Mouse (Mus musculus): ENCODE data around the gene Tdgf1. TPM values are rescaled to one million over a fixed set of nuclear protein-coding genes. Genes with fewer than 3 reads are reported as not detected.

The Tdgf1 gene
- total RNA-seq, 1 experiment: 904 TPM

DNA sequence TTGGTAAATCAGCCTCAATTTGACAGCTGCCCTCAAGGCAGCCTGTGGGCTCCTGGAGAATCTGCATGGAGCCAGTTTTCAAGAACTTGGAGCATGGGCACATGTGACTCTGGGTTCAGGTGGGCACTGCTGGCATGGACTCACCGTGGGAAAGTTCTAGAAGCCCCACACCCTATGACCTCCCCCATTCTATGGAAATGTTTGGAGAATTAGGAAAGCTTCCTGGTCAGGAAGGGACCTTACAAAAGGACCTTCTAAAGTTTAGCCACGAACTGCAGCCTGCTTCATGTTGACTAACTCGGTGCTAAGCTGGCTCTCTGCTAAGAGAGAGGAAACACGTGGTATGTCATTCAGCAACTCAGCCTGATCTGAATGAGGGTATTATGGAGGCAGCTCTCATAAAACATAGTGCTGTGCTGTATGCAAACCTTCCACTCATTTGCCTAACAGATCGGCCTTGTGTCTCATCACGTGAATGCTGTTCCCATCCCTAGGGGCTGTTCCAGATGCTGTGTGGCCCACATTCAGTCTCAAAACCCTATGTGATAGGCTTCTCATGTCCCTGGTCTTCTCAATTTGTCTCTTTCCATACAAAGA is 36.5 kb downstream of the Tdgf1 start:
- H3K36me3 ChIP-seq (ENCODE audit: control insufficient read depth, insufficient read depth, low read length, poor library complexity, severe bottlenecking): no peaks in the 10 kb centered on the region
- no peak for DNase-seq (ENCODE audit: low read depth, low spot score)
- H3K4me3 ChIP-seq (ENCODE audit: insufficient read depth in 1 of 2, low read depth in 1 of 2, low read length in 2 of 2, poor library complexity in 1 of 2, severe bottlenecking in 1 of 2): no peak overlapping the region
- no peak overlapping the region for H3K27ac ChIP-seq (ENCODE audit: insufficient read depth, low read depth, low read length, poor library complexity, severe bottlenecking)
- H3K9ac ChIP-seq (ENCODE audit: insufficient read depth, low read depth, low read length, poor library complexity, severe bottlenecking): no peak overlapping the region
- no peaks in the 10 kb centered on the region; the same call in 1 of the 2 replicates for H3K9me3 ChIP-seq (ENCODE audit: control insufficient read depth, insufficient read depth, low read depth, low read length)
- no peaks in the 10 kb centered on the region; a peak in 1 of 4 replicates for H3K4me1 ChIP-seq (ENCODE audit: control insufficient read depth in 2 of 2, insufficient read depth in 2 of 2, low read length in 2 of 2, poor library complexity in 1 of 2)
- in situ Hi-C loops (cut with MboI; ENCODE audit: low sequenced_read_pairs in 2 of 2, unreplicated experiment in 2 of 2): no loop called here
- TF ChIP-seq MAFK (IDR thresholded peaks at IDR 0.05; ENCODE audit: insufficient read depth, low read depth, low read length) (no peak), ZNF384 (IDR thresholded peaks at IDR 0.05; ENCODE audit: low read depth, low read length) (no peak)

DNA sequence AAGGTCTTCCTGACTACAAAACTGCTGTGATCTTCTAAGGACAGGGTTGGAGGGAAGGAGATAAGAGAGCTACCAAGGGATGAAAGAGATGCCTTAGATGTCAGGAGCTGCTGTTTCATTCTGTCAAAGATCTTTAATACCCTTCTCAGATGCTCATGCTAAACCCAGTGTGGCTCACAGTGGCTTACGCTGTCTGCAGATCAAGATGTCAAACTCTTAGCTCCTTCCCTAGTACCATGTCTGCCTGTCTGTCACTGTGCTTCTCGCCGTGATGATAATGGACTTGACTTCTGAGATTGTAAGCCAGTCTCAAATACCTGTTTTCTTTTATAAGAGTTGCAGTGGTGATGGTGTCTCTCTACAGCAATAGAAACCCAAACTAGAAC is 37.3 kb downstream of the Tdgf1 start:
- no peak overlapping the region for H3K9ac ChIP-seq (ENCODE audit: insufficient read depth, low read depth, low read length, poor library complexity, severe bottlenecking)
- DNase-seq (ENCODE audit: low read depth, low spot score): no peak
- H3K36me3 ChIP-seq (ENCODE audit: control insufficient read depth, insufficient read depth, low read length, poor library complexity, severe bottlenecking): no peaks in the 10 kb centered on the region
- H3K27ac ChIP-seq (ENCODE audit: insufficient read depth, low read depth, low read length, poor library complexity, severe bottlenecking): no peak overlapping the region
- H3K4me3 ChIP-seq (ENCODE audit: insufficient read depth in 1 of 2, low read depth in 1 of 2, low read length in 2 of 2, poor library complexity in 1 of 2, severe bottlenecking in 1 of 2): no peak overlapping the region
- no peaks in the 10 kb centered on the region for H3K4me1 ChIP-seq (ENCODE audit: control insufficient read depth in 2 of 2, insufficient read depth in 2 of 2, low read length in 2 of 2, poor library complexity in 1 of 2)
- TF ChIP-seq ZNF384 (IDR thresholded peaks at IDR 0.05; ENCODE audit: low read depth, low read length): no peak
- TF ChIP-seq ZC3H11A (IDR thresholded peaks at IDR 0.05; ENCODE audit: borderline replicate concordance, low read depth, low read length): no peak
- no peak for TF ChIP-seq CHD2 (IDR thresholded peaks at IDR 0.05; ENCODE audit: low read depth, low read length)
- no peak for TF ChIP-seq HCFC1 (IDR thresholded peaks at IDR 0.05; ENCODE audit: borderline replicate concordance, insufficient read depth, low read length)
- no peak for TF ChIP-seq MAFK (IDR thresholded peaks at IDR 0.05; ENCODE audit: insufficient read depth, low read depth, low read length)
- in situ Hi-C loops (cut with MboI; ENCODE audit: low sequenced_read_pairs in 2 of 2, unreplicated experiment in 2 of 2): no loop called here
- H3K9me3 ChIP-seq (ENCODE audit: control insufficient read depth, insufficient read depth, low read depth, low read length): no peaks in the 10 kb centered on the region; the same call in 1 of the 2 replicates

DNA sequence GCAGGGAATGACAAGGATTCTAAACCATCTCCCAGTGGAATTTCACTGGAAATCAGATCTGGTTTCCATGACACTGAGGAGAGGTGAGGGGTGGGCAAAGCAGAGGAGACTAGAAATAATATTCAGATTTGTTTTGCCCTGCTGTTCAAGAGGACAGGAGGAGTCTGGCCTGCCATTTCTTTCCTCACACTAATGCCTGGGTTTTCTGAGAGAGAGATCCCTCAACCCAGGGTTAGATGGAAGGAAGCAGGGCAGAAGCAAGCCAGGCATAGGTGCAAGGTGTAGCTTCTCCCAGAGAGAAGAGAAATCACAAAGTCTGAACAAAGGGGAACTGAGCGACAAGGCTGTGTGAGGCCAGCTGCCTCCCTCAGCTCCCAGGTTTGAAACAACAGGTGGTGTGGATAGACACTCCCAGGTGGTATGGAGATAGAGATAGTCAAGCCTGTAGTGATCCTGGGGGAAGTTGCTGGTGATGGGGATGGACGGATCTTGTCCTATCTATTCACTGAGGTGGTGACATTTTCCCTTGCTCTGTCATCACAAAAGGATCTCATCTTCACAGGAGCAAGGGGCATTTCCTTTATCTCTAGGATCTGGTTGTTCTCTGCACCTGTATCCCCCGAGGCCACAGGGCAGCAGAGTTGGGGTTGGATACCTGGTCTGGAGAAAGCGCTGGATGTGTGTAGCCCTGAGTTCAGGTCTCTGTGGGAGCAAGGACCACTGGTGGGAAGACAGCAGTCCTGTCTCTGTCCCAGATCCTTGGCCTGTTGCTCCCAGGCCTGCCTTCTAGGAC is 37.9 kb downstream of the Tdgf1 start:
- H3K9me3 ChIP-seq (ENCODE audit: control insufficient read depth, insufficient read depth, low read depth, low read length): no peaks in the 10 kb centered on the region; the same call in 1 of the 2 replicates
- no peaks in the 10 kb centered on the region for H3K36me3 ChIP-seq (ENCODE audit: control insufficient read depth, insufficient read depth, low read length, poor library complexity, severe bottlenecking)
- no peak overlapping the region for H3K4me3 ChIP-seq (ENCODE audit: insufficient read depth in 1 of 2, low read depth in 1 of 2, low read length in 2 of 2, poor library complexity in 1 of 2, severe bottlenecking in 1 of 2)
- DNase-seq (ENCODE audit: low read depth, low spot score): no peak
- TF ChIP-seq CHD2 (IDR thresholded peaks at IDR 0.05; ENCODE audit: low read depth, low read length) (no peak), ZC3H11A (IDR thresholded peaks at IDR 0.05; ENCODE audit: borderline replicate concordance, low read depth, low read length) (no peak)
- H3K27ac ChIP-seq (ENCODE audit: insufficient read depth, low read depth, low read length, poor library complexity, severe bottlenecking): no peak overlapping the region
- H3K4me1 ChIP-seq (ENCODE audit: control insufficient read depth in 2 of 2, insufficient read depth in 2 of 2, low read length in 2 of 2, poor library complexity in 1 of 2): no peaks in the 10 kb centered on the region
- in situ Hi-C loops (cut with MboI; ENCODE audit: low sequenced_read_pairs in 2 of 2, unreplicated experiment in 2 of 2): no loop called here
- no peak overlapping the region for H3K9ac ChIP-seq (ENCODE audit: insufficient read depth, low read depth, low read length, poor library complexity, severe bottlenecking)

DNA sequence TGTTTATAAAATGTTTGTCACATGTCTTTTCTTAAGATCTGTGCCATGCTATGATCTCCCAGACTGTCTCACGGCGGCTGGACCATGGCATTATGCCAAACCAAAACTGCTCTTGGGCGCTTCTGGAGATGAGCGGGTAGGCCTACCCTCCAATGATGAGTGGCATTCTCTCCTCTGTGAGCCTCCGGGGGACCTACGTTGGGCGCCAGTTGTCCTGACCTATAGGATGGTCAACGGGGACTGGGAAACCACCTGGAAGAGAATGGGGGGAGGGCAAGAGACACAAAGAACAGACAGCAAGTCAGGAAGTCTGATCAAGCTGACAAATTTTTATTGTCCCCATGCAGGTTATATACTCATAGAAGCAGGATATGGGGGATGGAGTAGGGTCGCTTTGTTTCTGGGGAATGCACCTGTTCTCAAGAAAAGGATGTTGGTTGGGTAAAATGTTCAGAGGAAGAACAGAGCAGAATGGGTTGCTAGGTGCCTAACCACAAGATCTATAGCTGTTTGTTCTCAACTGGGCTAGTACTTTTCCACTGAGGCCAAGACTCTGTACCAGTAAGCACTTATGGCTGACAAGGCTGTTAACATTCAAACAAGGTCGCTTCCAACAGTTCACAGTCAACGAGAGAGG is 38.6 kb downstream of the Tdgf1 start:
- DNase-seq (ENCODE audit: low read depth, low spot score): no peak
- no peak for TF ChIP-seq CHD2 (IDR thresholded peaks at IDR 0.05; ENCODE audit: low read depth, low read length)
- no peak for TF ChIP-seq HCFC1 (IDR thresholded peaks at IDR 0.05; ENCODE audit: borderline replicate concordance, insufficient read depth, low read length)
- TF ChIP-seq ZC3H11A (IDR thresholded peaks at IDR 0.05; ENCODE audit: borderline replicate concordance, low read depth, low read length): no peak
- TF ChIP-seq ZNF384 (IDR thresholded peaks at IDR 0.05; ENCODE audit: low read depth, low read length): no peak
- TF ChIP-seq MAFK (IDR thresholded peaks at IDR 0.05; ENCODE audit: insufficient read depth, low read depth, low read length): no peak
- Histone ChIP-seq H3K36me3 (ENCODE audit: control insufficient read depth, insufficient read depth, low read length, poor library complexity, severe bottlenecking) (no peaks in the 10 kb centered on the region), H3K4me3 (ENCODE audit: insufficient read depth in 1 of 2, low read depth in 1 of 2, low read length in 2 of 2, poor library complexity in 1 of 2, severe bottlenecking in 1 of 2) (no peak overlapping the region), H3K9me3 (ENCODE audit: control insufficient read depth, insufficient read depth, low read depth, low read length) (no peaks in the 10 kb centered on the region; the same call in 1 of the 2 replicates), H3K4me1 (ENCODE audit: control insufficient read depth in 2 of 2, insufficient read depth in 2 of 2, low read length in 2 of 2, poor library complexity in 1 of 2) (no peaks in the 10 kb centered on the region), H3K9ac (ENCODE audit: insufficient read depth, low read depth, low read length, poor library complexity, severe bottlenecking) (no peak overlapping the region), H3K27ac (ENCODE audit: insufficient read depth, low read depth, low read length, poor library complexity, severe bottlenecking) (no peak overlapping the region)
- in situ Hi-C loops (cut with MboI; ENCODE audit: low sequenced_read_pairs in 2 of 2, unreplicated experiment in 2 of 2): no loop called here
